Mouse (Mus musculus): ENCODE results near the gene Mtus2. TPM values are rescaled to one million over a fixed set of nuclear protein-coding genes. Genes with fewer than 3 reads are reported as not detected.

Mtus2 gene
- total and polyA plus RNA-seq, 3 experiments: 0.03 to 0.13 TPM; not detected in 1

DNA sequence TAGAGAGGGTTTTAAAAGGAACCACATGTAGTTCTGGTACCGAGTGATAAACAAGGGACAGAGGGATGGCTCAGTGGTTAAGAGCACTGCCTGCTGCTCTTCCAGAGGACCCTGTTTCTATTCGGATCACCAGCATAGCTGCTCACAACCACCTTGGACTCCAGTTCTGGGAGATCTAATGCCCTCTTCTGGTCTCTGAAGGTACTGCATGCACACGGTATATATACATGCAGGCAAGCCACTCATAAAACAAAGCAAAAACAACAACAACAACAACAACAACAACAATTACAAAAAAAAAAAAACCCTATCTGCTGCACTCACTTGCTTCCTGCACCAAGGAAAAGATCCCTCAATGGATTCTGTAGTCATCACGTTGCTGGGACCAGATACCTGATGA lies 104.7 kb downstream of the Mtus2 start:
- dilution Hi-C loops (cut with MboI; ENCODE audit: extremely low pct_ligation_motif_present, extremely low pct_unique_long_range_greater_than_20kb, low sequenced_read_pairs): no loop called here
- Histone ChIP-seq H3K4me1 (ENCODE audit: control insufficient read depth in 1 of 2, insufficient read depth in 2 of 2) (no peaks in the 10 kb centered on the region), H3K27me3 (replicated peaks) (no peaks in the 10 kb centered on the region), H3K4me2 (ENCODE audit: insufficient read depth, low read depth, poor library complexity, severe bottlenecking) (no peak overlapping the region), H3K79me2 (replicated peaks; ENCODE audit: control insufficient read depth, extremely low read depth, insufficient read depth, poor library complexity, severe bottlenecking) (no peaks in the 10 kb centered on the region), H3K36me3 (replicated peaks in 1 of 2; ENCODE audit: control insufficient read depth in 1 of 2, insufficient read depth in 1 of 2, low read length in 1 of 2) (no peaks in the 10 kb centered on the region), H3K9ac (ENCODE audit: insufficient read depth, low read depth) (no peak overlapping the region), H3K27ac (ENCODE audit: insufficient read depth, low read depth) (no peak overlapping the region), H3K4me3 (replicated peaks in 1 of 3; ENCODE audit: low read depth in 2 of 3, low read length in 2 of 3, poor library complexity in 1 of 3) (no peak overlapping the region), H3K9me3 (replicated peaks; ENCODE audit: low read length) (peaks cover 78% of the 10 kb centered on the region)
- DNase-seq (ENCODE audit: extremely low read depth): no peak
- in situ Hi-C loops (cut with MboI; ENCODE audit: low pct_ligation_motif_present, low pct_unique_long_range_greater_than_20kb, low sequenced_read_pairs): no loop called here
- TF ChIP-seq ZNF384 (IDR thresholded peaks at IDR 0.05; ENCODE audit: low read depth, low read length): no peak
- no peak for TF ChIP-seq EP300 (IDR thresholded peaks at IDR 0.05; ENCODE audit: low read length)
- TF ChIP-seq CTCF (conservative IDR thresholded peaks at IDR 0.05 in 1 of 2, IDR thresholded peaks at IDR 0.05 in 1 of 2; ENCODE audit: low read depth in 2 of 2, low read length in 2 of 2): no peak

DNA sequence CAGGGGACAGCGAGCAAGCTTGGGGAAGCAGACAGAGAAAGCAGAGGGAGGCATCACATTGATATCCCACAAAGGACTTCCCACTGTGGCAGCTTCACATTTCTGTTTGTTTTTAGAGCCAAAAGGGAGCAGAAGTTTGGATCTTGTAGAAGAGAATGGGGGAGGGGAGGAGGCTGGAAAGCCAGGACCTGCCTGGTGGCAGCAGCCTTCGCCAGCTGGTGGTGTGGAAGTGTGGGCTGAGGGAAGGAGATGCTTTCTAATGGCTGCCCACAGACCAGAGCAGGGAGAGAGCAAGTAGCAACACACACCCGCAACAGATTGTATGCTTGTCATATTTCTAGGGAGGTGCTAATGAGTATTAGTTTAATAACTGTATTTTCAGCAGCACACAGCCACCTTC lies 106.6 kb downstream of the Mtus2 start:
- H3K79me2 ChIP-seq (replicated peaks; ENCODE audit: control insufficient read depth, extremely low read depth, insufficient read depth, poor library complexity, severe bottlenecking): no peaks in the 10 kb centered on the region
- no peak overlapping the region for H3K27ac ChIP-seq (ENCODE audit: insufficient read depth, low read depth)
- dilution Hi-C loops (cut with MboI; ENCODE audit: extremely low pct_ligation_motif_present, extremely low pct_unique_long_range_greater_than_20kb, low sequenced_read_pairs): no loop called here
- no peak for DNase-seq (ENCODE audit: extremely low read depth)
- in situ Hi-C loops (cut with MboI; ENCODE audit: low pct_ligation_motif_present, low pct_unique_long_range_greater_than_20kb, low sequenced_read_pairs): no loop called here
- H3K9me3 ChIP-seq (replicated peaks; ENCODE audit: low read length): peaks cover 76% of the 10 kb centered on the region
- no peaks in the 10 kb centered on the region for H3K27me3 ChIP-seq (replicated peaks)
- H3K36me3 ChIP-seq (replicated peaks in 1 of 2; ENCODE audit: control insufficient read depth in 1 of 2, insufficient read depth in 1 of 2, low read length in 1 of 2): no peaks in the 10 kb centered on the region
- no peak overlapping the region for H3K4me3 ChIP-seq (replicated peaks in 1 of 3; ENCODE audit: low read depth in 2 of 3, low read length in 2 of 3, poor library complexity in 1 of 3)
- no peak overlapping the region for H3K4me2 ChIP-seq (ENCODE audit: insufficient read depth, low read depth, poor library complexity, severe bottlenecking)
- no peaks in the 10 kb centered on the region for H3K4me1 ChIP-seq (ENCODE audit: control insufficient read depth in 1 of 2, insufficient read depth in 2 of 2)
- TF ChIP-seq MEF2A (IDR thresholded peaks at IDR 0.05; ENCODE audit: borderline replicate concordance, low read depth, low read length) (no peak), UBTF (IDR thresholded peaks at IDR 0.05; ENCODE audit: low read depth, low read length) (no peak), E2F4 (IDR thresholded peaks at IDR 0.05; ENCODE audit: insufficient replicate concordance, low read depth, low read length) (no peak), ETS1 (conservative IDR thresholded peaks at IDR 0.05; ENCODE audit: low read depth, low read length) (no peak), JUND (conservative IDR thresholded peaks at IDR 0.05; ENCODE audit: low read depth, low read length) (no peak), USF2 (conservative IDR thresholded peaks at IDR 0.05; ENCODE audit: low read depth, low read length) (no peak), SMC3 (IDR thresholded peaks at IDR 0.05; ENCODE audit: low read depth, low read length) (no peak), TBP (conservative IDR thresholded peaks at IDR 0.05; ENCODE audit: low read depth, low read length) (no peak), MAZ (IDR thresholded peaks at IDR 0.05; ENCODE audit: low read depth, low read length) (no peak), BHLHE40 (IDR thresholded peaks at IDR 0.05; ENCODE audit: low read depth, low read length) (no peak), CHD2 (IDR thresholded peaks at IDR 0.05; ENCODE audit: low read length) (no peak), IRF4 (IDR thresholded peaks at IDR 0.05; ENCODE audit: low read depth, low read length) (no peak), HCFC1 (IDR thresholded peaks at IDR 0.05; ENCODE audit: low read depth, low read length) (no peak), POLR2AphosphoS2 (IDR thresholded peaks at IDR 0.05; ENCODE audit: low read depth, low read length) (no peak), ZKSCAN1 (IDR thresholded peaks at IDR 0.05; ENCODE audit: borderline replicate concordance, low read depth, low read length) (no peak), ZMIZ1 (IDR thresholded peaks at IDR 0.05; ENCODE audit: low read depth, low read length) (no peak), CHD1 (IDR thresholded peaks at IDR 0.05; ENCODE audit: low read depth, low read length) (no peak), JUN (IDR thresholded peaks at IDR 0.05; ENCODE audit: insufficient read depth, low read depth, low read length) (no peak), ZNF384 (IDR thresholded peaks at IDR 0.05; ENCODE audit: low read depth, low read length) (no peak), CTCF (conservative IDR thresholded peaks at IDR 0.05 in 1 of 2, IDR thresholded peaks at IDR 0.05 in 1 of 2; ENCODE audit: low read depth in 2 of 2, low read length in 2 of 2) (no peak)
- no peak overlapping the region for H3K9ac ChIP-seq (ENCODE audit: insufficient read depth, low read depth)

Data from CH12.LX (cell line).